Mouse (Mus musculus) MEL (cell line): Measurements from ENCODE around the gene Anapc15-ps. TPM values are rescaled to one million over a fixed set of nuclear protein-coding genes. Genes with fewer than 3 reads are reported as not detected.

ENCODE experiments used
- DNase-seq: peaks from one replicate; pipeline ENCODE4 v3.0.0; 2011; ENCODE audit warnings: low read depth, low spot score
- H3K27ac ChIP-seq: 2 replicates; pipeline ENCODE4 v1.5.1; 2012; ENCODE audit warnings: low read depth, mild to moderate bottlenecking, control low read depth, low read length, moderate library complexity; ENCODE audit not compliant: control insufficient read depth
- H3K27me3 ChIP-seq, 2 experiments: fragments of 150-350 bp in 1 of 2; sonication (generic) in 1 of 2; 2 replicates each; pipeline ENCODE4 v1.6.1; 2012; ENCODE audit warnings: low read length in 2 of 2, mild to moderate bottlenecking in 2 of 2, improper control_type of control experiment in 1 of 2, moderate library complexity in 1 of 2; ENCODE audit not compliant: insufficient read depth in 2 of 2, control insufficient read depth in 1 of 2
- H3K36me3 ChIP-seq, 2 experiments: 2 replicates each; pipeline ENCODE4 v1.6.1; 2012 to 2014; ENCODE audit warnings: low read length in 2 of 2, improper control_type of control experiment in 1 of 2, inconsistent platforms in 1 of 2, mild to moderate bottlenecking in 1 of 2; ENCODE audit not compliant: insufficient read depth in 2 of 2, control insufficient read depth in 1 of 2
- H3K4me1 ChIP-seq, 2 experiments: fragments of 150-350 bp in 1 of 2; sonication (generic) in 1 of 2; 2 replicates each; pipeline ENCODE4 v1.6.1; 2012; ENCODE audit warnings: low read length in 2 of 2, improper control_type of control experiment in 1 of 2, mild to moderate bottlenecking in 1 of 2; ENCODE audit not compliant: insufficient read depth in 2 of 2, control insufficient read depth in 1 of 2
- H3K4me3 ChIP-seq, 2 experiments: fragments of 150-350 bp in 1 of 2; sonication (generic) in 1 of 2; 2 replicates each; pipeline ENCODE4 v1.5.1; 2012; ENCODE audit warnings: low read depth in 2 of 2, low read length in 2 of 2, mild to moderate bottlenecking in 2 of 2, moderate library complexity in 2 of 2, control low read depth in 1 of 2, improper control_type of control experiment in 1 of 2; ENCODE audit not compliant: control insufficient read depth in 1 of 2, insufficient read depth in 1 of 2
- H3K79me2 ChIP-seq: 2 replicates; pipeline ENCODE4 v1.6.1; 2012; ENCODE audit warnings: mild to moderate bottlenecking, low read length, moderate library complexity; ENCODE audit not compliant: control insufficient read depth, poor library complexity, insufficient read depth
- H3K9ac ChIP-seq: 2 replicates; pipeline ENCODE4 v1.6.1; 2012; ENCODE audit warnings: low read depth, mild to moderate bottlenecking, control low read depth, low read length, moderate library complexity; ENCODE audit not compliant: control insufficient read depth, poor library complexity, severe bottlenecking
- H3K9me3 ChIP-seq: fragments of 150-350 bp; sonication (generic); replicated peaks from 2 replicates; pipeline ENCODE4 v1.6.1; 2012; ENCODE audit warnings: mild to moderate bottlenecking, low read length, improper control_type of control experiment, moderate library complexity; ENCODE audit not compliant: insufficient read depth
- CHD2 ChIP-seq: IDR thresholded peaks from 2 replicates; pipeline ENCODE4 v1.6.1; 2011; ENCODE audit warnings: low read length, improper control_type of control experiment
- CTCF ChIP-seq, 3 experiments: IDR thresholded peaks in 2 of 3; conservative IDR thresholded peaks in 1 of 3; 2 replicates each; pipeline ENCODE4 v1.5.1; 2011 to 2012; ENCODE audit warnings: low read length in 3 of 3, low read depth in 2 of 3, mild to moderate bottlenecking in 2 of 3, improper control_type of control experiment in 1 of 3, inconsistent platforms in 1 of 3, mixed read lengths in 1 of 3, moderate library complexity in 1 of 3; ENCODE audit not compliant: control insufficient read depth in 1 of 3, insufficient read depth in 1 of 3, poor library complexity in 1 of 3, severe bottlenecking in 1 of 3
- E2F4 ChIP-seq: IDR thresholded peaks from 2 replicates; pipeline ENCODE4 v1.6.1; 2011; ENCODE audit warnings: low read depth, low read length, improper control_type of control experiment, borderline replicate concordance
- ELF1 ChIP-seq: IDR thresholded peaks from 2 replicates; pipeline ENCODE4 v1.6.1; 2014; ENCODE audit warnings: low read depth, mild to moderate bottlenecking, inconsistent platforms, low read length, improper control_type of control experiment, moderate library complexity
- ETS1 ChIP-seq: IDR thresholded peaks from 2 replicates; pipeline ENCODE4 v1.6.1; 2012; ENCODE audit warnings: low read depth, mild to moderate bottlenecking, inconsistent platforms, low read length, improper control_type of control experiment, moderate library complexity
- KAT2A ChIP-seq: conservative IDR thresholded peaks from 2 replicates; pipeline ENCODE4 v1.6.1; 2012; ENCODE audit warnings: low read depth, low read length, improper control_type of control experiment, inconsistent platforms
- MAX ChIP-seq: IDR thresholded peaks from 2 replicates; pipeline ENCODE4 v1.6.1; 2011; ENCODE audit warnings: low read length, improper control_type of control experiment
- MEF2A ChIP-seq: IDR thresholded peaks from 2 replicates; pipeline ENCODE4 v1.6.1; 2014; ENCODE audit warnings: low read depth, mild to moderate bottlenecking, inconsistent platforms, low read length, improper control_type of control experiment; ENCODE audit not compliant: poor library complexity, insufficient replicate concordance, severe bottlenecking; ENCODE audit errors: extremely low read depth
- MXI1 ChIP-seq: IDR thresholded peaks from 2 replicates; pipeline ENCODE4 v1.6.1; 2011; ENCODE audit warnings: mild to moderate bottlenecking, low read depth, low read length, improper control_type of control experiment
- MYB ChIP-seq: IDR thresholded peaks from 2 replicates; pipeline ENCODE4 v1.6.1; 2011; ENCODE audit warnings: mild to moderate bottlenecking, low read depth, low read length, improper control_type of control experiment
- NRF1 ChIP-seq: IDR thresholded peaks from 2 replicates; pipeline ENCODE4 v1.6.1; 2014; ENCODE audit warnings: low read depth, mild to moderate bottlenecking, inconsistent platforms, low read length, improper control_type of control experiment, moderate library complexity; ENCODE audit not compliant: poor library complexity, insufficient read depth, severe bottlenecking
- POLR2A ChIP-seq, 2 experiments: IDR thresholded peaks; 2 replicates each; pipeline ENCODE4 v1.6.1; 2011 to 2012; ENCODE audit warnings: low read length in 2 of 2, mild to moderate bottlenecking in 2 of 2, control low read depth in 1 of 2, improper control_type of control experiment in 1 of 2, low read depth in 1 of 2, moderate library complexity in 1 of 2; ENCODE audit not compliant: control insufficient read depth in 1 of 2, insufficient read depth in 1 of 2, poor library complexity in 1 of 2
- POLR2AphosphoS5 ChIP-seq: IDR thresholded peaks from 2 replicates; pipeline ENCODE4 v1.6.1; 2012; ENCODE audit warnings: low read depth, borderline replicate concordance, mild to moderate bottlenecking, inconsistent platforms, low read length, moderate library complexity, mixed read lengths
- RAD21 ChIP-seq: IDR thresholded peaks from 2 replicates; pipeline ENCODE4 v1.6.1; 2011; ENCODE audit warnings: mild to moderate bottlenecking, low read depth, low read length, improper control_type of control experiment
- RCOR1 ChIP-seq: IDR thresholded peaks from 2 replicates; pipeline ENCODE4 v1.6.1; 2012; ENCODE audit warnings: low read depth, mild to moderate bottlenecking, inconsistent platforms, low read length, improper control_type of control experiment
- SIN3A ChIP-seq: IDR thresholded peaks from 2 replicates; pipeline ENCODE4 v1.6.1; 2012; ENCODE audit warnings: low read length, improper control_type of control experiment, inconsistent platforms
- TAL1 ChIP-seq: IDR thresholded peaks from 2 replicates; pipeline ENCODE4 v1.6.1; 2012; ENCODE audit warnings: mild to moderate bottlenecking, inconsistent platforms, low read length, moderate library complexity, mixed read lengths
- TCF12 ChIP-seq: IDR thresholded peaks from 2 replicates; pipeline ENCODE4 v1.6.1; 2014; ENCODE audit warnings: low read depth, mild to moderate bottlenecking, inconsistent platforms, low read length, improper control_type of control experiment, moderate library complexity
- UBTF ChIP-seq: IDR thresholded peaks from 2 replicates; pipeline ENCODE4 v1.6.1; 2012; ENCODE audit warnings: low read depth, mild to moderate bottlenecking, inconsistent platforms, low read length, improper control_type of control experiment, moderate library complexity, borderline replicate concordance; ENCODE audit not compliant: insufficient read depth
- USF1 ChIP-seq: IDR thresholded peaks from 2 replicates; pipeline ENCODE4 v1.6.1; 2014; ENCODE audit warnings: low read depth, mild to moderate bottlenecking, inconsistent platforms, low read length, improper control_type of control experiment, moderate library complexity
- ZC3H11A ChIP-seq: IDR thresholded peaks from 2 replicates; pipeline ENCODE4 v1.6.1; 2012; ENCODE audit warnings: low read depth, mild to moderate bottlenecking, inconsistent platforms, low read length, improper control_type of control experiment
- ZKSCAN1 ChIP-seq: IDR thresholded peaks from 2 replicates; pipeline ENCODE4 v1.6.1; 2012; ENCODE audit warnings: low read depth, mild to moderate bottlenecking, inconsistent platforms, low read length, improper control_type of control experiment, moderate library complexity
- ZMIZ1 ChIP-seq: IDR thresholded peaks from 2 replicates; pipeline ENCODE4 v1.6.1; 2012; ENCODE audit warnings: low read depth, mild to moderate bottlenecking, inconsistent platforms, low read length, improper control_type of control experiment, moderate library complexity
- ZNF384 ChIP-seq: IDR thresholded peaks from 2 replicates; pipeline ENCODE4 v1.6.1; 2012; ENCODE audit warnings: low read depth, mild to moderate bottlenecking, inconsistent platforms, low read length, improper control_type of control experiment
- polyA plus RNA-seq, 2 experiments: library from polyadenylated mRNA; stranded (reverse) in 1 of 2; unstranded in 1 of 2; fragments of >175 nt in 1 of 2; fragments of >200 nt in 1 of 2; gene quantifications; 2 replicates each; pipeline versions ENCODE4 v1.2.1 to v1.2.4; 2012; ENCODE audit warnings: low replicate concordance in 2 of 2, low read depth in 1 of 2; ENCODE audit not compliant: insufficient read length in 2 of 2, insufficient read depth in 1 of 2, missing spikeins in 1 of 2
- total RNA-seq: library from RNA; depleted of rRNA; stranded (reverse); fragments of 300-350 nt; gene quantifications from 2 replicates; pipeline ENCODE4 v1.2.3, GENCODE M21; 2012

Gene Anapc15-ps
- total and polyA plus RNA-seq, 3 experiments, result 0.31 TPM; not detected in 2

GRCm38 (mm10) chr10:95669872-95670271 is 3.4 kb downstream of the Anapc15-ps start:
- no peaks in the 10 kb centered on the region for H3K9me3 ChIP-seq
- H3K27me3 ChIP-seq, result no peaks in the 10 kb centered on the region; a peak in 1 of 4 replicates
- H3K4me3 ChIP-seq, result no peak overlapping the region
- no peak overlapping the region for H3K27ac ChIP-seq
- H3K4me1 ChIP-seq, result no peaks in the 10 kb centered on the region
- H3K36me3 ChIP-seq, result no peaks in the 10 kb centered on the region
- DNase-seq, result no peak
- TF ChIP-seq CHD2, result no peak
- no peak for TF ChIP-seq CTCF (IDR thresholded peaks at IDR 0.05 in 2 of 3, conservative IDR thresholded peaks at IDR 0.05 in 1 of 3; ENCODE audit: control insufficient read depth in 1 of 3, insufficient read depth in 1 of 3, low read depth in 2 of 3, low read length in 3 of 3, poor library complexity in 1 of 3, severe bottlenecking in 1 of 3)
- TF ChIP-seq MYB, result no peak
- H3K9ac ChIP-seq, result no peak overlapping the region
- H3K79me2 ChIP-seq, result no peaks in the 10 kb centered on the region

DNA sequence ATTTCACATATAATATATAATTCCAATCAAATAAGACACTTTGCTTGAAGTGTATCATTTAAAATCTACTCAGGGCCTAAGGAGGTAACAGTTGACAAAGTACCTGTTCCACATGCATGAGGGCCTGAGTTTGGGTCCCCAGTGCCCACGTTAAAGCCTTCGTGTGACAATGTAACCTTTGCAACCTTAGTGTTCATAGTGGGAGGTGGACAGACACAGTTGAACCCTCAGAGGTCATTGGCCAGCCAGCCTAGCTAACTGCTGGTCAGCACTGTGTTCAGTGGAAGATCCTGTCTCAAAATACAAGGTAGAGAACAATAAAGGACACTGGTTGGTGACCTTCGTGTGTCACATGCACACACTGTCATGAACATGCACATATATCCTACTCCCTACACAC is 4.2 kb downstream of the Anapc15-ps start:
- TF ChIP-seq POLR2AphosphoS5 (no peak), CHD2 (no peak), UBTF (no peak), ZNF384 (no peak), TAL1 (no peak), USF1 (no peak), MEF2A (no peak), NRF1 (no peak), RAD21 (no peak), MYB (no peak), ZC3H11A (no peak), MAX (no peak), SIN3A (no peak)
- no peak for DNase-seq
- H3K4me1 ChIP-seq, result no peaks in the 10 kb centered on the region
- H3K9ac ChIP-seq, result no peak overlapping the region
- H3K79me2 ChIP-seq, result no peaks in the 10 kb centered on the region
- H3K27me3 ChIP-seq, result no peaks in the 10 kb centered on the region; a peak in 1 of 4 replicates
- no peaks in the 10 kb centered on the region for H3K36me3 ChIP-seq
- no peaks in the 10 kb centered on the region for H3K9me3 ChIP-seq
- H3K27ac ChIP-seq, result no peak overlapping the region
- no peak overlapping the region for H3K4me3 ChIP-seq

DNA sequence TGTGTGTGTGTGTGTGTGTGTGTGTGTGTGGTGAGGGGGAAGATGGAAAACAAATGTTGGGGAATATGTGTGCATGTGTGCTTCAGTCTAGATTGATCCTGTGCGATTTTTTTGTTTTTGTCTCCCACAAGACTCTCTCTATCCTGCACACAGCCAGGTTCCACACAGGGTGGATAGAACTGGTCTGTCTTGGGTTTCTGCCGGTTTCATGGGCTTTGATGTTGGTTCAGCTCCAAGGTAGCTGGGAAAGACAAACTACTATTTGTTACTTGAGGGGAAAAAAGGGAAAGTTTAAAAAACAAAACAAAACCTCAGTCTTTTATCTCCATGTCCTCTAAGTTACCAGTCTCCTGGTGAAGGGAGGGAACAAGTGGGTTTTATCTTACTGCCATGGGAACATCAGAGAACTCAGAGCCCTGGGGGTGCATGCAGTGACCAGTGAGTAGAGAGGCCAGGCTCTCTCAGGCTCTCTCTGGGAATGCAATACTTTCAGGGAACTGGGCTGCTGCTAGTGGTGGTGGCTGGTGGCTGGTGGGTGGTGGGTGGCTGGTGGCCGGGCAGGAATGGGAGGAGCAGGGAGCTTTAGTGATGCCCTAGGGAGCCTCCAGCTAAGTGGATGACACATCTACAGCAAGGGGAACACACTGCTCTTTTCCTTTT is 5.8 kb downstream of the Anapc15-ps start:
- Histone ChIP-seq H3K27ac (no peak overlapping the region), H3K27me3 (peaks cover 0 to 1% of the 10 kb centered on the region in 2 experiments; a peak in 2 of 4 replicates), H3K9ac (no peak overlapping the region), H3K4me1 (no peaks in the 10 kb centered on the region), H3K79me2 (no peaks in the 10 kb centered on the region), H3K36me3 (no peaks in the 10 kb centered on the region), H3K4me3 (no peak overlapping the region), H3K9me3 (no peaks in the 10 kb centered on the region)
- no peak for DNase-seq
- TF ChIP-seq POLR2A (IDR thresholded peaks at IDR 0.05; ENCODE audit: control insufficient read depth in 1 of 2, insufficient read depth in 1 of 2, low read depth in 1 of 2, low read length in 2 of 2, poor library complexity in 1 of 2) (no peak), E2F4 (no peak), KAT2A (no peak), ETS1 (no peak), NRF1 (no peak), RAD21 (no peak), UBTF (no peak), MEF2A (no peak), CTCF (IDR thresholded peaks at IDR 0.05 in 2 of 3, conservative IDR thresholded peaks at IDR 0.05 in 1 of 3; ENCODE audit: control insufficient read depth in 1 of 3, insufficient read depth in 1 of 3, low read depth in 2 of 3, low read length in 3 of 3, poor library complexity in 1 of 3, severe bottlenecking in 1 of 3) (no peak), ZKSCAN1 (no peak), TCF12 (no peak), ZMIZ1 (no peak), MXI1 (no peak), ZC3H11A (no peak), ELF1 (no peak), RCOR1 (no peak), CHD2 (no peak)
